Mouse (Mus musculus): ENCODE measurements around the gene Mrc2.
A peak's percentile ranks its signal among the peaks of the same experiment; 100 is the strongest.

The Mrc2 gene

DNA sequence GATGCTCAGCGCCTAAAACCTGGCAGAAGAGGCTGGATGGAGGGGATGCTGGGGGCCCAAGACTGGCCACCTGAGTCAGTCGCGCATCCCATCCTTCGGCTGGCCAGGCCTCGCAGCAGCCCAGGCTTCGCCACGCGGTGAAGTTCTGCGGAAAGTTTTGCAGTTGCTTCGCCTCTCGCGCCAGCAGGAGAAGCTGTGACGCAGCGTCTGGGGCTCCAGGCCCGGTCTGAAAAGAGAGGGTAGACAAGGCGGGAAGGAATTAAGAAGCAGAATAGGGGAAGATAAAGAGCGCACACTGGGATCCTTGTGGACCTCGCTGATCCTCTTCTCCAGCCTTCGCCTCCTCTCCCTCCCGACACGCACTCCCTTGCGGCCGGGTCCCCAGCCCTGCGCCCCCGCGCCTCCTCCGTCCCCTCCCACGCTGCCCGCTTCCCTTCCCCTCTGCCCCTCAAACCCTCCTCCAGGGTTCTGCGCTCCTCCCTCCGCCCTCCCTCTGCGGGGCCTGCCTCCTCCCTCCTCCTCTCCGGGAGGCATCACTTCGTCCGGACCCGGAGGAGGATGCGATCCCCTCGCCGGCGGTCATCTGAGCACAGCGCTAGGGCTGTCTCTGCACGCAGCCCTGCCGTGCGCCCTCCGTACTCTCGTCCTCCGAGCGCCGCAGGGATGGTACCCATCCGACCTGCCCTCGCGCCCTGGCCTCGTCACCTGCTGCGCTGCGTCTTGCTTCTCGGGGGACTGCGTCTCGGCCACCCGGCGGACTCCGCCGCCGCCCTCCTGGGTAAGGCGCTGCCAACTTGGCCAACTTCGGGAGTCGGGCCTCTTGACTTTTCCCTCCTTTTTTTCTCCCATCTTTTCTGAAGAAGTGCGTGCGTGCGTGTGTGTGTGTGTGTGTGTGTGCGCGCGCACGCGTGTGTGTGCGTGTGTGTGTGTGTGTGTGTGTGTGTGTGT, at the start of gene Mrc2:
Gene Mrc2 (plus strand): TSS at position 520 of the 948 bp plus-strand sequence.
- DNase-seq (ENCODE audit: low read depth, low spot score) = no peak

DNA sequence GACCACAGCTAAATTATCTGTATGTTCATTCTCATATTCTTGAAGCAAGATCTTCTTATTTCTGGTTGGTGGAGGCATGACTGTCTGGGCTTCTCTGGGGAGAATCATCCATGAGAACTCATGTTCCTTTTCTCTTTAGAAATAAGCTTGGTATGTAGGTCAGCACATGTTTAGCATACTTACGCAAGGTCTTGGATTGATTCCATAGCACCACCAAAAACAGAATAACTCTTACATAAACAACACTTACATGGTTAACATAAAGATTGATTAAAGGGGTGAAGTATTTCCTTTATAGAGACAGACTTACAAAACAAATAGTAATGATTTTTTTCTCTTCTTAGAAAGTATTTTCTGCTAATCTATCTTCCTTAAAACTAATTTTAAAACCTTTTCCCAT, 46.1 kb upstream of the Mrc2 start:
- no peak for DNase-seq (ENCODE audit: low read depth, low spot score)

DNA sequence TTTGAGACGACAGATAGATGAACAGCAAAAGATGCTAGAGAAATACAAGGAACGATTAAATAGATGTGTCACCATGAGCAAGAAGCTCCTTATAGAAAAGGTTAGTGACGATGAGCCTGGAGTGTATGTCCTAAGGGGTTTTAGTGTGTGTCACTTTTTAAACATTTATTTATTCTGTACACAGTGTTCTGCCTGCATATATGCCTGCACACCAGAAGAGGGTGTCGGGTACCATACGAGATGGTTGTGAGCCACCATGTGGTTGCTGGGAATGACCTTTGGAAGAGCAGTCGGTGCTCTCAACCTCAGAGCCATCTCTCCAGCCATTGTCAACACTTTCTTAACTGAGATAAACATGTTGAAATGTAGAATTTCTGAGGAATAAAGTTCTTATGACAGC, 45.7 kb upstream of the Mrc2 start:
- no peak for DNase-seq (ENCODE audit: low read depth, low spot score)

DNA sequence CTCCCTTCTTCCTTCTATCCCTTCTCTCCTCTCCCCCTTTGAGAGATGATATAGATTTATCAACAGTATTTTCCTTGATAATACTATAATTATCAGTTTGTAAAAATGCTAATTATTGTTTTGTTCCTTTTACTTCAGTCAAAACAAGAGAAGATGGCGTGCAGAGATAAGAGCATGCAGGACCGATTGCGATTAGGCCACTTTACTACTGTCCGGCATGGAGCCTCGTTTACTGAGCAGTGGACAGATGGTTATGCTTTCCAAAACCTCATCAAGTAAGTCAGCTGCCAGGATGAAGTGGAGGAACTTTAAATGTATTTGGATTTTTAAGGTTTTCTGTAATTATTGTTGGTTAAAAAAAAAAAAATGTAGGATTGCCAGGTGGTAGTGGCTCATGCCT, 45.1 kb upstream of the Mrc2 start:
- no peak for DNase-seq (ENCODE audit: low read depth, low spot score)

DNA sequence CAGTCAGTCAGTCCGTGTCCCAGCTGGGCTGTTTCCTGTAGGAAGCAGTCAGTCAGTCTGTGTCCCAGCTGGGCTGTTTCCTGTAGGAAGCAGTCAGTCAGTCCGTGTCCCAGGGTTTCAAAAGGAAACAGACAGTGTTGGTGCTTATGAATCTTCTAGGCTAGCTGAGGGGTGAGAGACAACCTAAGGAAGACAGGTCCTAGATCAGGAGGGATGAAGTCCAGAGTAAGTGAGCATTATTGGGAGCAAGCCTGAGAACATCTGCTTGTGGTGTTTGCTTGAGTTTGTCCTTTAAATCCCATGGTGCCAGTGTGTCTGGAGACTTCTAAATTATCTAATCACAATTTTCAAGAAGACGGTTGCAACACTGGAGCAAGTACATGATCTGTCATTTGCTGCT, 32.7 kb upstream of the Mrc2 start:
- DNase-seq (ENCODE audit: low read depth, low spot score) = no peak

DNA sequence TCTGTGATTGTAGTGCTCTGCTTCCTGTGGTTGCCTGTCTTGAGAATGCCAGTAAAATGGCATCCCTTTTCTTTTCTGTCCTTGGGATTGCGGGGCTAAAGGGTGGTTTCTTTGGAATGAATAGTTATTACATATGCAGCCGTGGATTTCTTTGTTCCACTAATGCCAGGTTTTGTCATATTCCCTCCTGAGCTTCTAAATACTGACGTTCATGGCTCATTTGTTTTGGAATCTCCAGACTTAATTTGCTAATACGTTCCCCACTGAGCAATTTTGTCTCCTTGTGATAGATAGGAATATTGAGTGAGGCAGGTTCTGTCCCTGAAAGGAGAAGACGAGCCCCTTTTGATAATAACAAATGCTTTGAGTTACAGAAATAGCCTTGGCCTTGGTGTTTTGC, 31.3 kb upstream of the Mrc2 start:
- DNase-seq (ENCODE audit: low read depth, low spot score) = no peak

DNA sequence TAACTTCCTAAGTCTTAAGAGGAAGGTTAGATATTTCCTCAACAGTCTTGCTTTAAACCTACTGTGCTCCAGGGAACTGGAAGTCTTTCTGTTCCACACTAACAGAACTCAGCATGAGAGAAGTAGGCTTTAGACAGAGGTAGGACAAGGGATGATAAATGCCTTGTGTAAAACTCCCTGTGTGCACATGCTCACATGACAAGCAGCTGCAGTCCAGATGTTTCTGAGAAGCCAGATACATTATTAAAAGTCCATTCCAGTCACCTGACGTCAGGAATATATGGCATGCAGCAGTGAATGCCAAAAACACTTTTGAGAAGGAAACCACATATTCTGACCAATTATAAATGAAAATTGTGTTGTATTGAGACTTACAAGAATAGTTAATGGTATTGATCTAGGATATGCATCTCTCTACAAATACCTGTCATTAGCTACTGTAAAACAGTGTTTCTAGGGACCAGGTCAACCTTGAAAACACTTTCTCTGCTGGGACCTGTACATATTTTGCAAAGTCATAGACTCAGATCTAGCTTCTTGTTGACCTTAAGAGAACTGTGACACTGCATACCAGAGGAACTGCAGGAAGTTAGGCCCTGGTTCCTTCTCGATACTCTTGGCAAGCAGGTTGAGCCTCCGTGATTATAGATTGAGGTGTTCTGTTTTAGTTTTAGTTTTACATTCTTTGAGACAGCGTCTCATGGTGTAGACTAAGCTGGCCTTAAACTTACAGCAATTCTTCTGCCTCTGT, 30.7 kb upstream of the Mrc2 start:
- no peak for DNase-seq (ENCODE audit: low read depth, low spot score)

DNA sequence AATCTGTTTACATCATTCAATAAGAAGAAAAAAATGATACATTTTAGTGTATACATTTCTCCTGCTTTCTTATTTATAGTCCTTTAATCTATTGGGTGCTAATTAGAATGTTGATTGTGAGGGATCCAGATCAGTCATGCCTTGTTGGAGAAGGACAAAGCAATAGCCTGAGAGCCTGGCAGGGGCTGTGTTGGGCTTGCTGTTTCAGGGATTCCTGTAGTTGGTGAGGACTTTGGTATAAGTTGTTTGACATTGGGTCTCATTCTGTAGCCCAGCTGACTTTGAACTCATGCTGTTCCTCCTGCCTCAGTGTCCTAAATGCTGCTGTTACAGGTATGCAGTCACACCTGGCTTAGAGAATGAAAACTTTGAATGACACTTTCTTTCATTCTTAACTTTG, 27.9 kb upstream of the Mrc2 start:
- no peak for DNase-seq (ENCODE audit: low read depth, low spot score)

DNA sequence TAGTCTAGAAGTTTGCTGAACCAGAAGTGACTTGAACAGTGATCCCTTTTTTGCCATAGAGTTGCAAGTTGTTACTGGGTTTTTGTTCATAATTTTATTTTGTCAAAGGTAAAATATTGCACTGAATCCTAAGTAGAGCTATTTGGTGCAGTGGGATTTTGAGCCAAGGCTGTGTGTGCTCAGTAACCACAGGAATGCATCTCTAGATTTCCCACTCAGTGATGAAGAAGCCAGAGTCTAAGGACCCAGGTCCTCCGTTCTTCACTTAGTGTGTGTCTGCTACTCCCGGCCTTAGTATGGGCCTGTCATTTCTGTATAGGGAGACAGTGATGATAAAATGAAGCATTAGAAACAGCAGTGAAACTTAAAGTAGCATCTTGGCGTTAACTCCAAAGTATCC, 27.5 kb upstream of the Mrc2 start:
- no peak for DNase-seq (ENCODE audit: low read depth, low spot score)

DNA sequence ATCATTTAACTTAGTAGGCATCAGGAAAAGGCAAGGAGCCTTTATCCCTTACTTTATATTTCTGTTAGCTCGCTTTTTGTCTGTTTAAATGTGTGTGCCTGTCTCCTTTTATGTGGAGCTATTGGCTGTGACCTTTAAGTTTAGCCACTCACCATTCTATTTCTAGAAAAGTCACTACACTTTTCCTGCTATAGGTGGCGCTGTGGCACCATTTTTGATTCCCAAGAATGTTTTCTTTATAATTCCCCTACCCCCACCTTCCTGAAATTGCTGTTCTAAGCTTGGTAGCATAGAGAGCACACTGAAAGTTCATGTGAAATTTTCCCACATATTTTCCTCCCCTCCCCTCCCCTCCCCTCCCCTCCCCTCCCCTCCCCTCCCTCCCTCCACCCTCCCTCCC, 22.3 kb upstream of the Mrc2 start:
- DNase-seq (ENCODE audit: low read depth, low spot score) = peak; percentile 42

DNA sequence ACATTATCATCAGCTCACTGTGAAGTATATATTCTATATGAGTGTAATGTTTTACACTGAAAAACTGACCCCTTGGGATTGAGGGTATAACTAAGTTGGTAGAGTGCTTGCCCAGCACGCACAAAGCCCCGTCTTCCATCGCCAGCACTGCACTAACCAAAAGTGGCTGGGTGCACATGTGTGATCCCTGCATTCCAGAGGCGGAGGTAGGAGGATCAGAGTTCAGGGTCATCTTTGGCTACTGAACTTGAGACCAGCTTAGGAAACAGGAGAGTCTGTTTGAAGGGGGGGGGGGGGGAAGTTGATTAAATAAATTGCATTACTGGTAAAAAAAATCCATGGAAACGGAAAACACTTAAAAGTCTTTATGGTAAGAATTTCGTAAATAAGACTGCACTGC, 12.0 kb upstream of the Mrc2 start:
- no peak for DNase-seq (ENCODE audit: low read depth, low spot score)

DNA sequence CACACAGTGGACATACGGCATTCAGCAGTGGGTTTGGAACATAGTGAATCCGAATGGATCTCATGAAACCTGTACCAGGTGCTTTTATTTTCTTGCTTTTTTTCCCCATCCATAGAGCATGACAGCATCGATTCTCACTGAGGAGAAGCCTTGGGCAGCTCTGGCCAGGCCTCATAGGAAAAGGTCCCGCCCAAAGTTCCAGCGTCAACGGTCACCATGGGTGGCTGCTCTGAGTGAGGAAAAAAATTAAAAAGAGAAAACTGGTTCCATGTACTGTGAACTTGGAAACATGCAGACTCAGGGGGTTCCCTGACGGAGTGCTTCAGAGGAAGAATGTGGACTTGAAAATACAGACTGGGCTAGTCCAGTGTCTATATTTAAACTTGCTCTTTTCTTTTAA, 11.2 kb upstream of the Mrc2 start:
- DNase-seq (ENCODE audit: low read depth, low spot score) = no peak

DNA sequence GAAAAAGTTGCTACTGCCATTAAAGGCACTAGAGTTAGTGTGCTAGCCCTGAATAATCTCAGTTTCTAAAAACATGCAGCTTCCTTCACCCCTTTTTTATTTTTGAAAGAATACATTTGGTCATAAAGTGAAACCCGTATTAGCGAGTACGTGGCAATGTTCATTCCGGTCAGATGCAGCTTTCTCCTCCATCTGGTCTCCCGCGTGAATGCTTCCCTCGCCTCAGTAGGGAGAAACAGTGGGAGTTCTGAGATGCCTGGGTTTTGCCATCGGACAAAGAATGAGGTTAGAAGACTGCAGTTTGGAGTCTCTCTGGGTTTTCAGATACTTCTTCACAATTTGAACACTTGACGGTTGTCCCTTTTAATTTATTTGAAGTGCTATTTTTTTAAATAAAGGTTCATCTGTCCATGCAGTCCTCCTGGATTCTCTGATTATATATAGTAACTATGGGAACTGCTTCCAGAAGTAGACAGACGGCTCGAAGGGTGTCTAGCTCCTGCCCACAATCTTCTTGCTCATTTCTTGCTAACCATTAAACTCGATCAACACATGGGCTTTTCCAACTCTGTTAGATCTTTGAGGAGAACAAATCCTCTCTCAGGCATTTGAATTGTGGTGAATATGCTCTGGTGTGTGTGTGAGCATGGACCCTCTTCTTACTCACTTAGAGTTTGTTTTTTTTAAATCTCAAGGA, 10.5 kb upstream of the Mrc2 start:
- DNase-seq (ENCODE audit: low read depth, low spot score) = no peak

DNA sequence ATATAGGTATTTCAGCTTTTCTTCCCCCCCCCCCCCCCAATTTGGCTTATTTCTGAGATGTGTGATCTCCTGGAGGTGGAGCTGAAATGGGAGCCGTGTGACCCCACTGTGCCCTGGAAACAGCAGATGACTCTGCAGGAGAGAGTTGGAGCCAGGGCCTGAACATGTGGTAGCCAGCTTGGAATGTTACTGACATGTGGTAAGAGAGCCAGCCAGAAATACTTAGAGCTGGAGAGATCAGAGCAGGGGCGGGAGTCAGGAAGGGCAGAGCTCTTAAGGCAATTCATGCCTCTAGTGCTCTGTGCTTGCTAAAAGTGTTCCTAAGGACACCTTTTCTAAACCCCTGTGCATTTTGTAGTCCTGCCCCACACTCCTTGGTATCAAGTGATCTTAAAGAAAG, 10.0 kb upstream of the Mrc2 start:
- no peak for DNase-seq (ENCODE audit: low read depth, low spot score)

DNA sequence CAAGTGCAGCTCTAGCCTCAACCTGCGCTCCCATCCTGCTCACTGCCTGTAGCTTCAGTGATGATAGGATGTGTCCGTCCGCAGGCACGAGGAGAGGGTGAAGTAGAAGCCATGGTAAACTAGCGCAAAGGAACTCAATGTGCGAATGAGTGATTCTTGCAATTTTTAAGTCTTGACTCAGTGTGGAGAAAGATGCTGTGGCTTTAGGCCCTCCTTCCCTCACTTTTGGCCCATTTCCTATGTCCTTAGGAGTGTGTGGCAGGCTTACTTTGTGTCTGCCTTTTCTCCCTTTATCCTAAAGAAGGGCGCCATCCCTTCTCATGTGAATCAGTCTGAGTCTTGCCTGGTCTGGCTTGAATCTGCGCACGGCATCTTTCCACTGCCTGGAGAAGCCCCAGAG, 9.4 kb upstream of the Mrc2 start:
- no peak for DNase-seq (ENCODE audit: low read depth, low spot score)

DNA sequence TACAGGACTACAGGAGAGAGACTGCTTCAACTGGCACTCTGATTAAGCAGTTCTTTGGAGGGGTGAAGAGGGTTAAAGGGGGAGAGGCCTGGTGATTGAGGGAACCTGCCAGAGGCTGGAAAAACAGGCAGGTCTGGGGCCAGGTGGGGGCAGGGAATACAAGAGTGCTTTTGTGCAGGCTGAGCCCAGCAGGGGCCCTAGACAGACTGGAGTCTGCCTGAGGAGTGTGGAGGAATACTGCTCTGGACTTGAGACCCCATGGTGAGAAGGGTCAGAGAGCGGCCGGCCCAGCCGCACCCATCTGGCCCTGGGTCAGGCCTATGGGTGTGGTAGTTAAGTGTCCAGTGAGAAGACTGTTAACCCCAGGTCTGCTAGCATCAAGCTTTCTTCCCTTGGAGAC, 6.7 kb upstream of the Mrc2 start:
- no peak for DNase-seq (ENCODE audit: low read depth, low spot score)

DNA sequence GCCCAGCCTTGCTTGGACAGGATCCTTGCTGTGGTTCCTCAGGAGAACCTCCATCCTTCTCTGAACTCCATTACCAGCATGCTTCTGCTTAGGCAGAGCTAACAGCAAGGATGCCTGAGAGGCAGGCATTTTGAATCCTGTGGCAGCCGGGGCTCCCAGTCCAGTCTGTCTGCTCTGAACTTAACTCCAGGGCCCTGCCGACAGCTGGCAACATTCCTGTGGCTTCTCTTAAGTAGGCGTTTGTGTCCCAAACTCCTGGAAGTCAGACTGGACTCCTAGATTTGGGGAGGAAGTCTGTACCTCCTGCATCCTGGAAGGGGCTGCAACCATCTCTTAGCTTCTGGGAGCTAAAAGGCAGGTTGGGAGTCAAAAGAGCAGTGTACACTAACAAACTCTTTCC, 3.0 kb upstream of the Mrc2 start:
- no peak for DNase-seq (ENCODE audit: low read depth, low spot score)

DNA sequence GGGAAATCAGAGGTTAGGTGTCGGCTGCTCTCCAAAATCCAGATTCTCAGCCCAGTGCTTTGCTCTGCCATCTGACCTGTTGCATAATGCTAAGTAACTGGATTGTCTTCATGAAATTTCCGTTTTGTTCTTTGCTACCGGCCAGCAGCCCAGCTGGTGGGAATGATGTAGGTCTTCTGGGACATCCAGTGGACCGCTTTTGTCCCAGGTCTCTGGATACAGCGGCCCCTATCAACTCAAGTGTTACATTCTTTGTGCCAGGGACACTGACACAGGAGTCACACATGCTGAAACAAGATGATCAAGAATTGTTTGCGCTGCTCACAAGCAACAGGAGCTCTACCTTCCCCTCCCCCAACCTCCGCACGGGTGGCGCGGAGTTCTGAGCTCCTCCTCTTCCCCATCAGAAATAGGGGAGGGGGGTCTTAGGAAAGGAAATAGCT, 741 bp upstream of the Mrc2 start:
- no peak for DNase-seq (ENCODE audit: low read depth, low spot score)

DNA sequence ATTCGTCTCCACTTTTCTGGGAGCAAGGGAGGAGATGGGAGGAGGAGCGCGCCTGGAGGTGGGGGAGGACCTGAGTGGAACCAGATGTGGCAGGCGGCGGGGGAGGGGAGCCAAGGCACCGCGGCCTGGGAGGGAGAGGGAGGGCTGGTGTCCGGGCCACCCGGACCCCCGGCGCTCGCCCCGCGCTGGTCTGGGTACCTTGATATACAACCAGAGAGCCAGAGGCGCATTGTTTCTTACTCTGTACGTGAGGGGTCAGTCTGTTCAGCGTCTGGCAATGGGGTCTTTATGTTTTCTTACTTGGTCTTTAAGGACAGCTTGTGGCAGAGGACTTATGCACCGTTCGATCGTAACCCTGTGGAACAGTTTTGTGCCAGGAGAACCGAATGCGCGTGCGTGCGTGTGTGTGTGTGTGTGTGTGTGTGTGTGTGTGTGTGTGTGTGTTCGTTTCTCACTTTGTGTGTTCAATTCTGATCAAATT, 698 bp downstream of the Mrc2 start:
- no peak for DNase-seq (ENCODE audit: low read depth, low spot score)

DNA sequence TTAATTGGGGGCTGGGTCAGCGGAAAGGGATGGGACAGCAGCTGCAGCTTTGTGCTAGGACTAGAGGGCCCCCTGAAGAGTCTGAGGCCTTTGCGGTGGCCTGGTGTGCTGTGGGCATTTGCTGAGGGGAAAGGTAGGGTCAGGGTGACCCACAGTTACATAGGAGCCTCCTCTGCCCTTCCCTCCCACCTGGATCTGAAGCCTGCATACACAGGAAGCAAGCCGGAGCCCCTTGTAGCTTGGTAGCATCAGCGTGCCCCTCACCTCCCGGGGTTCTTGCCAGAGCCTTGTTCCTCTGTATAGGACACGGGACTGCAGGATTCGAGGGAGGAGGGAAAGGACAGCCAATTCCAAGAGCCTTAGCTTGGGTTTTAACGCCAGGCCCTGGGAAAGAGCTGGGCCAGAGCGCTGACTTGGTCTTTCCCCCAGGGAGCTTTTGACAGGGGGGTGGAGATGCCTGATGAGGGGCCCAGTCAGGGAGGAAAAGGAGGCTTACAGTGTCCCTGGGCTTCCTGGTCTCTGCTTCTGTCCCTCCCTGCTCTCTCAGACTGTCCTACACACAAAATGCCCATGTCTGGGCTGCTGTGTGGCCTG, 1.6 kb downstream of the Mrc2 start:
- no peak for DNase-seq (ENCODE audit: low read depth, low spot score)

DNA sequence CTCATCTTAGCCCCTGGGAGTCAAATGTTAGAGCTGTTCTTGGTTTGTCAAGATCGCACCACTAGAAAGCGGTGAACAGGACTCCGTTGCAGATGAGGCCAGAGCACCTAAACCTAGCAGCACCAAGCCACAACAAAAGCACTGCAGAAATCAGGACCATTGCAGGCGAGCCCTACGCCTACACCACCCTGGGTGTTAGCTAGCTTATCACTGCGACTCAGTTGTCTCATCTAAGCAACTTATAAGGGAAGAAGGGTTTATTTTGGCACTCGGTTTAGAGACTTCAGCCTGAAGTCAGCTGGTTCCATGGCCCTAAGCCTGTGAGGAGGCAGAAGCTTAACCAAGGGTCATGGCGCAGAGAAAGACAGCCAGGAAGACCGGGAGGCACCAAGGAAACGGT, 3.6 kb downstream of the Mrc2 start:
- DNase-seq (ENCODE audit: low read depth, low spot score) = no peak

DNA sequence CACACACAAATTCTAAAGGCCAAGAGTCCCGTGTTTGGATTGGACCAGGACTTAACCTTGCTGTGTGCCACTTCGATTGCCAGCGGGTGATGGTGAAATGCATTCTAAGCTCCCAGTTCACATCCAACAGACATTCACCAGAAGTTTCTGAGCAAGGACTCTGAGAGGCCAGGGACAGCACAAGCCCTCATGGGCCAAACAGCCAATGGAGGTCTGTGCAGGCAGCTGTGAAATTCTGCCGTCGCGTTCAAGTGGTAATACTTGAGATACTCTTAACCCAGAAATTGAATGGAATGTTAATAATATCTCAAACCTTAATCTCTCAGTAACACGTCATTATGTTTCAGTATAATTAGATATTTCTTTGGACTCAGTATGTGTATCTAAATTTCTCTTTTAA, 17.8 kb downstream of the Mrc2 start:
- DNase-seq (ENCODE audit: low read depth, low spot score) = no peak
